Mouse (Mus musculus): ENCODE measurements around the gene Lrrc1. TPM values are rescaled to one million over a fixed set of nuclear protein-coding genes. Genes with fewer than 3 reads are reported as not detected.
A peak's percentile ranks its signal among the peaks of the same experiment; 100 is the strongest.

Lrrc1 gene
- total RNA-seq, 2 experiments from 2014 or later: 5.4 to 6.0 TPM

- no peak for DNase-seq (ENCODE audit: extremely low spot score in 1 of 2, low spot score in 2 of 2)
- intact Hi-C loops (cut with DNase I): no loop called here
Observed at GRCm38 (mm10) chr9:77546010-77546409, 1.3 kb upstream of the Lrrc1 start.

DNA sequence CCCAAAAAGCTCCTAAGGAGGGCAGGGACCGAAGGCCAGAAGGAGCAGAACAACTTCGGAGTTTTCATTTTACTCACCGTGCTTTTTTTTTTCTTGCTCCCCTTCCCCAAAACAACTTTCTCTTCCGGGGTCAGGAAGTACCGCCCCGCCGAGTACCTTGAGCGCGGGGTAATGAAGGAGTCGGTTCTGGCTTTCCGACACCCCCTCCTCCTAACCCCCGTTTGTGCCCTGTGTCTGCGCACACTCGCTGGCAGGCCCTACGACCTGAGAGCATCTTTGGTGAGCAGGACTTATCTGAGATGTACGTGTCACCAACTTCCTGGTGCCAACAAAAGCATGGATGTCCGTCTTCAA lies 375 bp upstream of the Lrrc1 start:
- intact Hi-C loops (cut with DNase I): no loop called here

GRCm38 (mm10) chr9:77543351-77544321 lies 1.0 kb downstream of the Lrrc1 start:
- intact Hi-C loops (cut with DNase I): no loop called here
- DNase-seq (ENCODE audit: extremely low spot score in 1 of 2, low spot score in 2 of 2): peak in 1 of 2 experiments; percentile 44

More for the DNA sequence above, 375 bp upstream of the Lrrc1 start:
- no peak for DNase-seq (ENCODE audit: extremely low spot score in 1 of 2, low spot score in 2 of 2)

DNA sequence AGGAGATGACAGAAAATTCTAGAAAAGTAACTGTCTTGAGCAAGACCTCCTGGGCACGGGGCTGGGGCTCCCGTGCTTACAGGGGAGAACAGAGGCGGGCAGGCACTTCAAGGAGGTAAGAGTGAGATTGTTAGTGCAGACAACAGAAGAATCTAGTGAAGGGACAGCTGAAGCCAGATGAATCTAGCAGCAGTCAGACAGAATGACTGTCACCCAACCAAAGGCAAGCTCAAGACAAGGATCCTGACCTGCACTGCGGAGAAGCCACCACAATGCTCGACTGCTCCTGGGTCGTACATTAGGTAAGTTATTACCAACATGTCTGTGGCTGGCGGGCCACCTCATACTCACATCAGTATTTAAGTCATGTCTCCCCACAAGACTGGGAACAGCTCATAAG lies 3.1 kb downstream of the Lrrc1 start:
- DNase-seq (ENCODE audit: extremely low spot score in 1 of 2, low spot score in 2 of 2): no peak
- intact Hi-C loops (cut with DNase I): no loop called here

DNA sequence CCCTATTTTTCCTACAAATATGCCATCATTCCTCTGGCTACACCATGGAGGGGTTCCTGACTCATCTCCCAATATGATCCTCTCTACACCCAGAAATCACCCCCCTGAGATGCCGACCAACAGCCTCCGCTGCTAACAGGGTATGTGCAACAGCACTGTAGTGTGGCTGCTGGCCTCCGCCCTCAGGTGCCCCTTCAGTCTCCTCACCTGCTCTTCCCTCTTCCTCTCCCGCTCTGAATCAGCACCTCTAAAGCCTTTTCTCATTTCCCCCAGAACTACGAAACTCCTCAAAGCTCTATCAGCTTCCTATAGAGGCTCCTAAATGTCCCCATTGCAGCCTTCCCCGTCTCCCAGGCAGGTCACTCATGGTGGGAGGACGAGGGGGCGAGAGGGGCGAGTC lies 5.4 kb downstream of the Lrrc1 start:
- intact Hi-C loops (cut with DNase I): no loop called here
- no peak for DNase-seq (ENCODE audit: extremely low spot score in 1 of 2, low spot score in 2 of 2)

DNA sequence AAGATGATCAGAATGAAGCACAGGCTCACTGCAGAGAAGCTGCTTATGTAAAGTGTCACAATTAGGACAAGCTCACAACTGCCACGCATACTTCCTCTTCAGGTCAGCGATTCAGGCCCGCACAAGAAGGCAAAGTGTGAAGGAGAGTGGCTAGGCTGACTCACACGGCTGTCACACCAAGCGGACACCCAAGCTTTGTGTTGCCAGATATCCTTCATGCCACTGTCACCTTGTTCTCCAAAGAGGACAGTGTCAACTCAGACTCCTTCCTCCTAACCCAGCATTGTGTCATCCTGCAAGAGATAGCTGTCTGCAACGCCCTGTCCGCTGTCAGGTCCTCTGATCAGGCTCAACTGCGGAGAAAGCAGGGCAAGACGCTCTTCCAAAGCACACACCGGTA lies 7.3 kb downstream of the Lrrc1 start:
- intact Hi-C loops (cut with DNase I): no loop called here
- no peak for DNase-seq (ENCODE audit: extremely low spot score in 1 of 2, low spot score in 2 of 2)

- intact Hi-C loops (cut with DNase I): no loop called here
- DNase-seq (ENCODE audit: extremely low spot score in 1 of 2, low spot score in 2 of 2): no peak
Observed at GRCm38 (mm10) chr9:77536832-77537231, 7.8 kb downstream of the Lrrc1 start.

GRCm38 (mm10) chr9:77536286-77536685 lies 8.4 kb downstream of the Lrrc1 start:
- intact Hi-C loops (cut with DNase I): no loop called here

DNA sequence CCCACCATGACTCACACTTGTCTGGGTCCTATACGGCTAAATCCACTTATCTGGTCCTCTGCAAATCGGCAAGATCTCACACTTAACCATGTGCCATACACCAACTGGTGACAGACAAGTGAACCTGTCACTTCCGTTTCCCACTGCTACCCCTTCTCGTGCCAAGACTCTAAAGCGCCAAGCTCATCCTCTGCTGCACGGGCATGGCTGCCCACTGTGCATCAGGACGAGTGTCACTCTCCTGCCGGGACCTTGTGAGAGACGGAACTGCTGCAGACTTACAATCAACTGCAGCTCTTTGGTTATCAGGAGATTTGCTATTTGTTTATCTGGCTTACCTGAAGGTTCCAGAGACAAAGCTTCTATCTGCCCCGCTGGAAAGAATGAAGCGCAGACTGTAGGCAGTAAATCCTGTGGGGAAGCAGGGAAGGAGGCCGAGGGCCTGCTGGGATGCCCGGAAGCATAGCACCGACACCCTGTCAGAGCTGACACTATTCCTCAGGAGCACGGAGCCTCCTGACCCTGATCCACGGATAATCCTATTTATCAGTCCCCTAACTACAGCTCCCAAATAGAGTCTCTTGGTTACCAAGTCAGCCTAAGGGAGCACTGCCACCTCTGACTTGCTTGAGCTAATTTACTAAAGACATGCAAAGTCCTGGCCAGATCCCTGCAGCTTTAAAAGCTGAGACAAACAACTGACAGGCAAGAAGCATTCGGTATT lies 9.5 kb downstream of the Lrrc1 start:
- intact Hi-C loops (cut with DNase I): no loop called here

More at GRCm38 (mm10) chr9:77536286-77536685, 8.4 kb downstream of the Lrrc1 start:
- DNase-seq (ENCODE audit: extremely low spot score in 1 of 2, low spot score in 2 of 2): no peak

GRCm38 (mm10) chr9:77528379-77529041 lies 16.2 kb downstream of the Lrrc1 start:
- no peak for DNase-seq (ENCODE audit: extremely low spot score in 1 of 2, low spot score in 2 of 2)
- intact Hi-C loops (cut with DNase I): no loop called here

More for the DNA sequence above, 9.5 kb downstream of the Lrrc1 start:
- DNase-seq (ENCODE audit: extremely low spot score in 1 of 2, low spot score in 2 of 2): no peak

DNA sequence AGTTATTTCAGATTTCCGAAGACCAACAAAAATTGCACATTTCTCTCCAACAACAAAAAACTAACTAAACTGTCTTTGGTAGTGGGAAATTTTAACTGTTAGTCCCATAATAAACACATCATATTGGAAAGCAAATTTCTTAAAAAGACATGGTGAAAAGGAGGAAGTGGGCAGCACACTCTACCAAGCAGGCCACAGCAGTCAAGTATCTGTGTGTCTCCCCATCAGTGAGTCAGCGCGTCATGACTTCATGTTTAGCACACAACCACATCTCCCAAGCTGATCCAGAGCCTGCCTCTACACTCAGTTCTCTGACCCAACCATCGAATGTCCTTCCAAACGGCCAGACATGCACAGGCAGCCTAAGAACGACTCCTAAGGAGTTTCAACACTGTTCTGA lies 17.5 kb downstream of the Lrrc1 start:
- no peak for DNase-seq (ENCODE audit: extremely low spot score in 1 of 2, low spot score in 2 of 2)
- intact Hi-C loops (cut with DNase I): no loop called here

- intact Hi-C loops (cut with DNase I): no loop called here
- no peak for DNase-seq (ENCODE audit: extremely low spot score in 1 of 2, low spot score in 2 of 2)
Observed at GRCm38 (mm10) chr9:77526715-77527114, 18.0 kb downstream of the Lrrc1 start.

DNA sequence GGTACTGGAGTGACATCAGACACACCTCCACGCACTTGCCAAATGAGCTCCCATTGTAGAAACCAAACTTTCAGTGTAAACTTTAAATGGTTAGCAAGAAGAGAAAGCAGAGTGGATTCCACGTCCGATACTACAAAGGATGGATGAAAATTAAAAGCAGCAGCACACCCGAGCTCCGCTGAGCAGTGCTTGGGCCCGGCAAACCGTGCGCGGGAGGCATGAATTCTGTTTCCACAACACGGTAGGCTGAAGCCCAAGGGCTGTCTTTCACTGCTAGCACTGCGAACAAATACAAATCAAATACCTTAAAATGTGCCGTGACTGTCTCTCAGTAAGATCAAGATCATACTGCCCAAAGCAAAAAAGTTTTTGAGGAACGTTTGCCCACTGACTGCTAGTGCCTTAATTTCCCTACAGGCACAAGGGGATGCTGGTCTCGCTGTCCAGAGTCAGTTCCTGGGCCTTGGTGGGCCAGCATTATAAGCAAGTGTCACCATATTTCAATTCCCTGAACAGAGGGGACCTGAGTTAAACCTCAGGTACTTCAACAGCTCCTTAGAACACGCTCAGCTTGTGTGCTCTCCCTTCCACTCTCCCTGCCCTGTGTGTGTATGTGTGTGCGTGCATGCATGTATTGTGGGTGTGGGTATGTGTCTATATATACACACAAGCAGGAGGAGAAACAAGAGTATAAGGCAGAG lies 18.9 kb downstream of the Lrrc1 start:
- DNase-seq (ENCODE audit: extremely low spot score in 1 of 2, low spot score in 2 of 2): no peak
- intact Hi-C loops (cut with DNase I): no loop called here

GRCm38 (mm10) chr9:77523793-77524192 lies 20.9 kb downstream of the Lrrc1 start:
- intact Hi-C loops (cut with DNase I): no loop called here
- DNase-seq (ENCODE audit: extremely low spot score in 1 of 2, low spot score in 2 of 2): no peak

GRCm38 (mm10) chr9:77522476-77522875 lies 22.2 kb downstream of the Lrrc1 start:
- intact Hi-C loops (cut with DNase I): no loop called here
- no peak for DNase-seq (ENCODE audit: extremely low spot score in 1 of 2, low spot score in 2 of 2)

DNA sequence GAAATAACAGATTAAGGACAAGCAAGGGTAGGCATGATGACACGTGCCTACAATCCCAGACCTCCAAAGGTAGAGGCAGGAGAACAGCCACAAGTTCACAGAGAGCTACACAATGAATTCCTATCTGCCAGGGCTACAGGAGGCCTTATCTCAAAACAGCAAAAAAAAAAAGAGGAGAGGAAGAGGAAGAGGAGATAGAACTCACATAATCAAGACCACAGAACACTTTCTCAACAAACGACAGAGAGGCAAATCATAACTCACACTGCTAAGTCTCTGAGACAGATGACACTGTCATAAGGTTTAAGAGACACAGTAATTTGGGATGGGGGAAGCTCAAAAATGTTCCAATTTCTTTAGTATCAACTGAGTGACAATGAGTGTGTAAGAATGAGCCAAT lies 25.5 kb downstream of the Lrrc1 start:
- intact Hi-C loops (cut with DNase I): no loop called here
- DNase-seq (ENCODE audit: extremely low spot score in 1 of 2, low spot score in 2 of 2): no peak

DNA sequence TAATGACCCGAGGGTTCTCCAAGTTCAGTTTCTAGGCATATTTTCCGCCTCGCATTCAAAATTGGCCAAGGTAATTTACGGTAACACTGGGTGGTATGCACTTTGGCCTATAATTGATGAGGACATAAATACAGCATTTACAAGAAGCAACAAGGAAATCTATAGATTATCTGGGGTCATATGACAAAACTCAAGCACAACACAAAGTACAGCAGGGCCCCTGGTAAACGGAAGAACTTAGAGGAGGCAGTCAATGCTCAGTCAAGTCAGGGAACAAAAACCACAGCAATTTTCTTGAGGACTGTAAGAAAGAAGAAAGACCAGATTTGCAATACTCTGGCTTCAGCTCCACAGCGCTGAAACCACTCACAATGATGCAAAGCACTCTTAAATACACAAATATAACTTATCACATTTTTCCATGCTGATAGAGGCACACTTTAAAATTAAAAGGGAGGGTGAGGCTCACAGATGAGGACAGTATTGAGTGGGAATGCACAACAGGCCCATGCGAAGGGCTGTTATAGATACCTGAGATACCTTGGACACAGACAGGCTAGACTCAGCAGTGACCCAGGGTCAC lies 27.8 kb downstream of the Lrrc1 start:
- no peak for DNase-seq (ENCODE audit: extremely low spot score in 1 of 2, low spot score in 2 of 2)
- intact Hi-C loops (cut with DNase I): no loop called here

GRCm38 (mm10) chr9:77513892-77514291 lies 30.8 kb downstream of the Lrrc1 start:
- intact Hi-C loops (cut with DNase I): no loop called here

DNA sequence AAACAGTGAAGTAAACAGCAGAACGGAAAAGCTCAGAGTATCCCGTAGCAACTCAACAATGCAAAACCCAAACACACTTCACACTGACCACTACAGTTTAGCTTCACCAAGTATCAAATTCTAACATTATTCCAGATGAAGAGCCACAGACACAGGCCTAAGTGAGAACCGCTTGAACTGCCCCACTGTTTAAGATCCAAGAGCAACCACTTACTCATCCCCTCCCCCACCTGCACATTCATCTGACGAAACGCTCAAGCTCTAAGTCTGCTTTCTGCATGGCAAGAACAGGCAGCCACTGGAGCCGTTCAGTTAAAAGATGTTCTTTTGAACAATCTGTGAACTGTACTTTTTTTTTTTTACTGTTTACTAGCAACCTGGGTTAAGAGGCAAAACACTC lies 32.5 kb downstream of the Lrrc1 start:
- intact Hi-C loops (cut with DNase I): no loop called here

More at GRCm38 (mm10) chr9:77513892-77514291, 30.8 kb downstream of the Lrrc1 start:
- DNase-seq (ENCODE audit: extremely low spot score in 1 of 2, low spot score in 2 of 2): no peak

More for the DNA sequence above, 32.5 kb downstream of the Lrrc1 start:
- DNase-seq (ENCODE audit: extremely low spot score in 1 of 2, low spot score in 2 of 2): no peak

All from left cerebral cortex, postnatal 10 days (tissue).